Mouse (Mus musculus): ENCODE measurements around the gene Slc13a5.

The Slc13a5 gene

DNA sequence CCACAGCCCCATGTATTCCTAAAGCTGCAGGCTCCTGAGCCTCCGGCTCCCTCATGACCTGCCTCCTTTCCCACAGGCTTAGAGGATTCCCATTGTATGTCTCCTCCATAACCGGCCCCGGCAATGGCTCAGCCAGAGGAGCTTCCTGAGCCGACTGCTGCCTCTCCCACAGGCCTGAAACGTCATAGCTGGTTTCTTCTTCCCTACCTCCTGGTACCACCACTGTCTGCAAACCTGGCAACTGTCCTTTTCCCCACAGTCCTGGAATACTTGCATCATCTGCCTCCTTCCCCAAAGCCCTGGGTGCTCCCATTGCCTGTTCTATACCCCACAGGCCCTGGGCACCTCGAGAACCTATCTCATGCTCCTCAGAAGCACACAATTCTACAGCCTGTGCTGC is 61.8 kb downstream of the Slc13a5 start:
- DNase-seq (ENCODE audit: low read depth) = no peak

DNA sequence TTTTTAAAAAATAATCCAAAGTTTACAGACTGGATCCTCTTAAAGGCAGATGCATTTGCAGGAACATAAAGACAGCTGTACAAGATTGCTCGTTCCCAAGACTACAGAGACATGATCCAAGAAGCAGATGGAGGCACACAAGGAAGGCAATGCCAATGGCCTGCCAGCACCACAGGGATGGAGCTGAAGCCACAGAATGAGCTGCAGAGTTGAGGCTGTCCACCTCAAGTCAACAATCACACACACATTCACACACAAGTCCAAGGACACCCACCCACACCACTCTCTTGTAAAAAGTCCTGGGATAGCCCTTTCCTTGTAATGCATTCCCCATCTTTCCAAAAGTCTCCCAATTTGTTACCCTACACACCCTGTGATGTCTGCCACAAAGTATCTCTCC is 63.6 kb downstream of the Slc13a5 start:
- no peak for DNase-seq (ENCODE audit: low read depth)

DNA sequence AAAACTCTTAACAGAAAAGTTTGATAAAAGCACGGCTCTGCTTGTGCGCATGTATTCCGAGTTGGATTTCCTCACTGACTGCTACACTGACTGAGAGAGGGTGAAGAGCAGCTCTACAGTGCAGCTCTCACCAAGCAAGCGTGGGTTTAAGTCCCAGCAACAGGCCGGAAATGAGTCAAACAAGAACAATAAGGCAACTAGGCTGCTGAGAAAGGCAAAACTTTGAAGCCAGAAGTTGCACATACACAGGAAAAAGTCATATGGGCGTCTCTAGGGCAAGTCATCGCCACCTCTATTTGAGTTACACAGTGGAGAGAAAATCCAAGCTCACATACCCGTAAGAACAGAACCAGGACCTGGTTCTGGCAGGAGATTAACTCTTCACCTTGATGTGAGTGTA is 70.5 kb downstream of the Slc13a5 start:
- DNase-seq (ENCODE audit: low read depth) = peak; percentile 73

DNA sequence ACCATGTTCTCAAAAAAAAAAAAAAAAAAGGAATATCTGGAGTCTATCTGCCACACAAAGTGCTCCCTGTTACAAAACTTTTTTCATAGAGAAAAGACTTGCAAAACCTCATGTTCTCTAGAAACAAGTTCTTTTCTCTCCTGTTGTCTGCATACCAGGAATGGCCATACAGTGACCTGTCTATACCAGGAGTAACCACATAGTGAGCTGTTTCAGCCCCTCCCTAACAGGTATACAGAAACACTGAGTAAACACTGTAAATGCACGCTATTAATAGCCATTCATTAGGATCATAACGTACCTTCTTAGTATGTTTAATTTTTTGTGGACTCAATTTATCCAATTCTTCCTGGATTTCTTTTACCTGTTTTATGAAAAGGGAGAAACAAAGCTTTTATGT is 72.8 kb downstream of the Slc13a5 start:
- no peak for DNase-seq (ENCODE audit: low read depth)

Data from 416B (cell line).